Mouse (Mus musculus) ovary, postnatal 14 days (tissue): ENCODE measurements around the gene Mical1.

Experiments used
- DNase-seq: peaks from one replicate; pipeline ENCODE4 v3.0.0; 2022; ENCODE audit warnings: low spot score

Mical1 gene

GRCm38 (mm10) chr10:41520410-41520673 is 44.2 kb downstream of the Mical1 start:
- DNase-seq = no peak

- no peak for DNase-seq
Observed at GRCm38 (mm10) chr10:41523386-41523785, 47.3 kb downstream of the Mical1 start.

- DNase-seq = no peak
Observed at GRCm38 (mm10) chr10:41525696-41526095, 49.6 kb downstream of the Mical1 start.

GRCm38 (mm10) chr10:41529972-41530371 is 53.9 kb downstream of the Mical1 start:
- DNase-seq = no peak

GRCm38 (mm10) chr10:41535991-41536390 is 59.9 kb downstream of the Mical1 start:
- no peak for DNase-seq
